Mouse (Mus musculus): ENCODE results near the gene Ssh2.
A peak's percentile ranks its signal among the peaks of the same experiment; 100 is the strongest.
"Not testable (repeated sequence)": the region's sequence is repeated elsewhere in the genome, so short reads cannot be mapped to it uniquely, and the experiment has no call there.

Gene Ssh2

DNA sequence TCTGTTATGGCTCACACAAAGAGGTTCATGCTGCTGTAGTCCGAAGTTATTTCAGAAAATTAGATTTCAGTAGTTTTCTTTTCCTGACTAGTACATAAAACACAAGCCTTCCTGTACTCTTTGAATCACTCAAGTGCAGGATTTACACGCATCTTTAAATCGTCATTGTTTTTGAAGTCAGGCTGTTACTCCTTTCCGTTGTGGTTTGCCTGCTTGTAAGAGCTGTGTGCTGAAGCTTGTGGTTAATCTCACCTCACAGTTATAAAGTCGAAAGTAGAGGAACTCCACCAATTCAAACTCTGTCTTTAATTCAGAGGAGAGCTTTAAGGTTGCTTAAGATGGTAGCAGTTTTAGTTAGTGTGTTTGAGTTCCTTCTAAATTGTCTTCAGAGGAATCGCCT is 132.9 kb downstream of the Ssh2 start:
- no peak for DNase-seq (ENCODE audit: low read depth)

DNA sequence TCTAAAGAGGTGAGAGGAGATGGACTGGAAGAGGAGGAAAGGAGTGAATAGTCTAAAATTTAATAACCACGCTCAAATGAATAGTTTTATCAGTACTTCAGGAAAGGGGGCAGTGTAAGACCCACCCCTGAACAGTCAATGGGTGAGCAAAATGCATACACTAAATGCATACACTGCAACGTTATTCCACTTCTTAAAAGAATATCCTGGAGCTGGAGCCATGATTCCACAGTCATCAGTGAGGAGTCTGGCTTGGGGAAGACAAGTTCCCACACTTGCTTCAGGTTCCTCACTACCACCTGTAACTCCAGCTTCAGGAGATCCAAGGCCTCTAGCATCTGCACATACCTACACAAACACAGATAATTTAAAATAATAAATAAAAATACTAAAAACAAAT is 133.6 kb downstream of the Ssh2 start:
- DNase-seq (ENCODE audit: low read depth): no peak

DNA sequence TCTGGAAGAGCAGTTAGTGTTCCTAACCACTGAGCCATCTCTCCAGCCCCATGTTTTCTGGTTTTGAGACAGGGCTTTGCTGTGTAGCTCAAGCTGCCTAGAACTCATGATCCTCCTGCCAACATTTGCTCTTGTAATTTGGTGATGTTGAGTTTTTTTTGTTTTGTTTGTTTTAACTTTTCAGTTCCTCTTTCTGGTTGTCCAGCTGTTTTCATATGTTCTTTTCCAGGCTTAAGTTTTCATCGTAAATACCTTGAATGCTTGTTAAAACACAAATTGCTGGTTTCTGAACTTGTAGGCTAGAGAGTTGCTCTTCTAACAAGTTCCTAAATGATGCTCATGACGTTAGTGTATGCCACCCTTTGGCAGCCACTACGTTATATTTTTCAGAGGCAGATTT is 139.0 kb downstream of the Ssh2 start:
- no peak for DNase-seq (ENCODE audit: low read depth)

DNA sequence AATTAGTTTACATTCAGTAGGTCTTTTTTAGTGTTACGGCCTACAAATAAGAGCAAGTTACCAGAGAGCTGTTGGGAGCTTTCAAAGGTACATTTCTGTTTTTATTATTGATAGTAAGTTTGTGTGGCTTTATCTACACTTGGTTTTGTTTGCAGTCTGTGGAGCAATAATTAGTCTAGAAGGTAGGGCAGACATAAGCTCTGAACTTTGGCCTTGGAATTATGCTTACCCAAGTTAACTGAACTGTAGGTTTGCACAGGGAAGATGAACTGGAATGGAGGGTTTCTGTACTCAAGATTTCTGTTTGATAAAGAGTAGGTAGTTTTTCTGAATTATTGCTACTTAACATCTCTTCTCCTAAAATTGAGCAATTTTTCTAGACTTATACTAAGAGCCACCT is 141.8 kb downstream of the Ssh2 start:
- DNase-seq (ENCODE audit: low read depth): no peak

DNA sequence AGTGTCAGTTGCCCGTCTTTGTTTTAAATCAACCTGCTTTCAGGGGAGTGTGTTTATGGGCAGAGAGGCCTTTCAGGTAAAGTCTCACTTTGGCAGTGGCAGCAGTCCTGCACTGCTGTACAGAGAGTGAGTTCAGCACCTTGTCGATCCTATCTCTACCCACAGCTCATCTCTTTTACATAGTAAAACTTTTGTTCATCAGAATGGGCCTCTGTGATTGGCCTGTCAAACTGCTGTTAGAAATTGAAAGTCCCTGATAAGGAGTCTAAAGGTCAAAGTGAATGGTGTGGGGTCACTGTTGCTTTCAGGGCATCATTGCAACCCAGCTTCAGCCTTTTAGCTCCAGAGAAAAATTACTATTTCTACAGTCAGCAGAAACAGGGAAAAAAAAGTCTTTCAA is 147.4 kb downstream of the Ssh2 start:
- no peak for DNase-seq (ENCODE audit: low read depth)

DNA sequence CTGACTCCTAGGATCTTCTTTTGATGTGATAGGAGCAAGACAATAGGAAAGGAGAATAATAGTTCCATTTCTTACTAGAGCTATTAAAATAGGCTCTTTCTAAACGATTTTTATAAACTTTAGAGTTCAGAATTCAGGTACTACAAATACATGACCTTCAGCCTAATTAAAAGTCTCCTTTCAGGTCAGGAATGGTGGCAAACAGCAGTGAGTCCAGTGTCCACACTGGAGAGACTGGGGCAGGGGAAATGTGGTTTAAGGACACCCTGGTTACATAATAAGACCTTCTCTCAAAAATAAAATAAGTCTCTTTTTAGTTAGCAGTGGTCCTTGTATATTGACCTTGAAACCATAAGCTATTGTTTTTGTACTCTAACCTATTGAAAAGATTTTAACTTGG is 148.3 kb downstream of the Ssh2 start:
- DNase-seq (ENCODE audit: low read depth): no peak

DNA sequence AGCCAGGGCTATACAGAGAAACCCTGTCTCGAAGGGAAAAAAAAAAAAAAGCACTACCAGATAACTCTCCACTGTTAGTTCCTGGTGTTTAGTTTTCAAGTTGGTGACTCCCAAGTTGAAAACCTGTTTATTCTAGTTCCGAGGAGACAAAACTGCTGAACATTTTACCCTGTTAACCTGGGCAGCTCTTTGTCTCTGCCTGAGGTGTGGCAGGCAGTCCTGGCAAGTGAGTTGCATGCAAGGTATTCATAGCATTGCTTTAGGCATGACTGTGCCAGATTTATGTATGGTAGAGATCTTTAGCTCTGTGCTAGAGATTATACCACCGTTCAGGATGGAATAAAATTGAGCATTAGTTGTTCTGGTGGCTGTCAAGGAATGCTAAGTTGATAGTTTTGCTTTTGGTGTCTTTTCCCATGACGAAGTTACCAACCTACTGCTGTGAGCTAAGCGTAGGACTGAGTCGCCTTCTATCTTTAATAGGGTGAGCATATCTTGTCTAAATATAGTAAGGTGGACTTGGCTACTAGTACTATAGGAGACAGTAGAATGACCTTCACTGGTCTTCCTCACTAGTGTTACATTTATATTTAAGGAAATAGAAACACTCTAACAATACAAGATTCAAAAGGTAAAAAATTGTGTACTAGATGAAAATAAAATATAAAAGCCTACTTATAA is 149.8 kb downstream of the Ssh2 start:
- no peak for DNase-seq (ENCODE audit: low read depth)

DNA sequence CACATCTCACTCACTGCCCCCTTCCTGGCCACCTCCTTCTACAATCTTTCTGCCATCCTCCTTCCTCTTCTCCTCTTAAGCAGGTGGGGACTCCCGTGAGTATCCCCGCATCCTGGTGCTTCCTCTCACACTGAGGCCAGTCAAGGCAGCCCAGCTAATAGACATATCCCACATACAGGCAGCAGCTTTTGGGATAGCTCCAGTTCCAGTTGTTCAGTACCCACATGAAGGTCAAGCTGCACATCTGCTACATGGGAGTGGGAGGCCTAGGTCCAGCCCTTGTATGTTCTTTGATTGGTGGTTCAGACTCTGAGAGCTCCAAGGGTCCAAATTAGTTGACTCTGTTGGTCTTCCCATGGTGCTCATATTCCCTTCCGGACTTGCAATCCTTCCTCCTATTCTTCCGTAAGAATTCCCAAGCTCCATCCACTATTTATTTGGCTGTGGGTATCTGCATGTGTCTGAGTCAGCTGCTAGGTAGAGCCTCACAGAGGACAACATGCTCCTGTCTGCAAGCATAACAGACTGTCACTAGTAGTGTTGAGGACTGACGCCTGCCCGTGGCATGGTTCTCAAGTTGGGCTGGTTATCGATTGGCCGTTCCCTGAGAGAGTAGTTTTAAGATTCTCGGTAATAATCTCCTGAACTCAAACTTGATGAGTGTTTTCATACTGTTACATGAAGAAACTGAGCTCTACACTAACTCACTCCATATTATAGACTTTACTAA is 151.6 kb downstream of the Ssh2 start:
- no peak for DNase-seq (ENCODE audit: low read depth)

DNA sequence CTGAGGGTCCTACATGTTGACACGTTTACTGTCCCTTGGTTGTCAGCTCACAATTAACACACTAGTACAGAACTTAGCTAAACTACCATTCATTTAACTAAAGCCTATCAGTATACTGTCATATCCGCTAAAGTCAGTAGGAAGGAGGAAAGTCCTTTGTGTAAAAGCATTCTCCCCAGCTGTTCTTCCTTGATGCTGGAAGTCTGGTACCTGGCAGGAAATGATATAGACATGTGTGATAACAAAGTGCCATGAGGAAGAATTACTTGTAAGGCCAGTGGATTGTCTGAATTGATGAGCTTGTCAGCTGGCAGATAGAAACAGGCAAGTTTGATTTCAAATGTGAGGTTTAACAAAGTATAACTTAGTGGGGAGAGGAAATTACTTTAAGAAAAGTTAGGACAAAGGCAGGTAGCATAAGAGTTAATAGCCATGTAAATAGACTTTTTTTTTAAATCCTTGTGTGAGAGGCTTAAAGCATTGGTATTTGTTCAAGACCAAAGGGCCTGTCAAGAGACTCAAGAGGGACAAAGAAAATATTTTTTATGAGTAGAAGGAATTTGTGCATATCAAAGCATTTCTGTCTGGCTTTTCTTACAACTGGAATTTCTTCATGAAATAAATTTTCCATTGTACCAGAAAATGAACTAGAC is 153.2 kb downstream of the Ssh2 start:
- no peak for DNase-seq (ENCODE audit: low read depth)

DNA sequence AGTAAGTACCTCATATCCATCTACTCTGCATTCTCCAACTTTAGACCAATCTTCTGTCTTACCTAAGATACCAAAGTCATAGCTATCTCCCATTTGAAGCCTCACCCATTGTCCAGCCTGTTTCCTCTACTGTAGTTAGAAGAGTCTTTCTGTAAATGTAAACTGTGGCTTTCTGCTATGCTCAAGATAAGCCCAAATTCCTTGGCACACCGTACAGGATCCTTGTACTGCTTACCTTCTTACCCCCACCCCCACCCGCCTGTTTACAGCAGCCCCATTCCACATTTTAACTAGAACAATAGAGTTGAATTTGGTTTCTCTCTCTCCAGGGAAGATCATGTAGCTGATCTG is 153.7 kb downstream of the Ssh2 start:
- DNase-seq (ENCODE audit: low read depth): no peak

DNA sequence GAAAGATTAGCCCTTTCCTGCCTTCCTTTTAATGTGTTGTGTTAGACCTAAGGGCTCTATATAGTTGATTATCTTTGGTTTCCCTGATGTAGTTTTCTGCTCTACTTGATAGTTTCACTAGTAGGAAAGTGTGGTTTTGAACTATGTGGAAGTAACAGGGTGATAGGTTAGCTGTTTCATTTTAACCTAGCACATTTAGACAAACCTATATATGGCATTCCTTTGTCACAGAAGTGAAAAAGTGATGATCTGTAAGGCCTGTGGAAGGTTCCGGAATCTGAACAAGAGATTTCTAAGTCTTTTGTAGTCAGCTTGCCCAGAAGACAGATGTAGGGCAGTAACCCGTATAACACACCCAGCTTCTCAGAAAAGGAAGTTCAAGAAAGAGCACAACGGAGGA is 155.0 kb downstream of the Ssh2 start:
- DNase-seq (ENCODE audit: low read depth): no peak

DNA sequence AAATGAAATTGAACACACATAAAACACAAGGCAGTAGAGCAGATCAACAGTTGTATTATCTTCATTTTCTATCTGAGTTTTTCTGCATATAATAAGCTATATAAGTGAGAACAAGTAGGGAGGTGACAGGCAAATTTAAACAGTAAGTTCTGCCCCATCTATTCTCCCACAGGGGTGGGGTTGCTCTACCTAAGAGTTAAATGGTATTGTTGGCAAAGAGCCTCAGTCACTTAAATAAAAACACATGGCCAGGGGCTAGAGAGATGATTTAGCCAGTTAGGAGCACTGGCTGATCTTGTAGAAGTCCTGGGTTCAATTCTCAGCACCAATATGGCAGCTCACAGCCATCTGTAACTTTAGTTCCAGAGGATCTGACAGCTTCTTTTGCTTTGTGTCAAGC is 155.6 kb downstream of the Ssh2 start:
- DNase-seq (ENCODE audit: low read depth): no peak

DNA sequence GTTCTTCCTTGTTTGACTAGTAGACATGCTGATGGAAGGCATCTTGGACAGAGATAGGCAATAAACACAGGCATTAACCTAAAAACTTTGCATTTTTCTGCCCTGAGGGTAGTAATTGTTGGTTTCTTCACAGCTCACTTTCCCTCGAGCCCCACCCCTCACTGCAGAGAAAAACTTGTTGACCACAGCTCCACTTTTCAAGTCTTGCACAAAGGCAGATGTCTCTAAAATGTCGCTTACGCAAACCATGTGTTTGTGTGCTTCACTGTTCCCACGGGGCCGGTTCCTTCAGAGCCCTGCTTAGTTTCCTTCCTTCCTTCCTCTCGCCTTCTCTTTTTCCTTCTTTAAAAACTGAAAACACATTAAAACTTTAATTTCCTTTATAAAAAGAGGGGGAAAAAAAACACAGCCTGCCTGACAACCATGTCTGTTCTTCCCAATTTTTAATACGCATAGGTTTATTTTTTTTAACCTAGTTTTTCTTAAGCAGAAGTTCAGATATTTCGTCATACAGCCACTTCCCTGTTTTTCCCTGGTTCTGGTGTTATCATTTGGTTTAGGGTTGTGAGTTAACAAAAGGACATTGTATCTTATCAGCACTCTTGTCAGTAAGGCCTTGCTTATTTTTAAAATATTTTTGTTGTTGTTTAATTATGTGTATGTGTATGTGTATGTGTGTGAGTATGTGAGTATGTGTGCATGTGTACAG is 156.3 kb downstream of the Ssh2 start:
- DNase-seq (ENCODE audit: low read depth): peak; percentile 49

DNA sequence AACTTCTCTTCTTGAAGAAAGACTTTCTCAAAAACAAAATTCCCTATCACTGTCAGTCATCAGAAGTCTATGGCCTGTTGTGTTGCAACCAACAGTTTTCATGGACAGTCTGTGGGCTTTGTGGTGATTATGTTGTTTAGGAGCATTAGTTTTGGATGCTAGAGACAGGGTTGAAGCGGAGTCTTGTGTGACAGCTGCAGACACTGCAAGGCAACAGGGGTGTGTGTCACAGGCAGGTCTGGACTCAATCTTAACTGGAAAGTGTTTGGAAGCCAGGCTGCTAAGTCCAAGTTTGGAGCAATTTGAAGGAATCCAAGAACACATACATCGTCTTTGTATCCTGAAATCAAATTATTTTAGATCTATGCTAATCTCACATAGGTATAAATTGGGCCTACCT is 162.5 kb downstream of the Ssh2 start:
- no peak for DNase-seq (ENCODE audit: low read depth)

DNA sequence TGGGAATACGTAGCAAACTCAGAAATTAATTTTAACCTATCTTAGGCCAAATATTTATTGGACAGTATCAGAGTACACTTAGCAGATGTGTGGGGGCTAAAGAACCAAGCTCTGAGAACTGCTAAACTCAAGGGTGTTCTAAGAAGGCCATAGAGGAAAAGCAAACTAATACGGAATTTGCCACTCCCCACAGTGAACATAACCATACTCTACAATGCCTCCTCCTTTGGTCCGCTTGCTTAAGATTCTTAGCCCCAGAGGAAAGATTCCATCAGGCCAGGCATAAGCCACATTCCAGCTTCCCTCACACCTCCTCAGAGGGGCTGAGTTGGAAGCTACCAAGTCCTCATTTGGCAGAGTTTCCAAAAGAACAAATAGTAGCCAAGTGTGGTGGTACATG is 165.1 kb downstream of the Ssh2 start:
- no peak for DNase-seq (ENCODE audit: low read depth)

DNA sequence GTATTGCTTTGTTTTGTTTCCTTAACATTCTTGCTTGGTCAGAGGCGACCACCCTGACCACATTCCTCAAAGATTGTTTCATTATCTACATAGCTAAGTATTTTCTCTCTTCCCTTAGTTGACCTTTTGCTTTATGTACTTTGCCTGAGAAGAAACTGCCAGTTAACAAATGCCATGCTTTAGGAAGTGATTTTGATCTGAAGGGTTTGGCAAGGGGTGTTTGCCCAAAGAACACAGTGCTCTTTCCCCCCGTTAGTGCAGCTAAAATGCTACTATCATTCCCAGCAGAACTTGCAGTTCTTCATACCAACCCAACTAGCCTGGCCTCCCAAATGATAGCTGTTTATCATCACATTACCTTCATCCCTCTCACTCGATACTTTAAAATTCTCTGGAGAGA is 168.1 kb downstream of the Ssh2 start:
- no peak for DNase-seq (ENCODE audit: low read depth)

DNA sequence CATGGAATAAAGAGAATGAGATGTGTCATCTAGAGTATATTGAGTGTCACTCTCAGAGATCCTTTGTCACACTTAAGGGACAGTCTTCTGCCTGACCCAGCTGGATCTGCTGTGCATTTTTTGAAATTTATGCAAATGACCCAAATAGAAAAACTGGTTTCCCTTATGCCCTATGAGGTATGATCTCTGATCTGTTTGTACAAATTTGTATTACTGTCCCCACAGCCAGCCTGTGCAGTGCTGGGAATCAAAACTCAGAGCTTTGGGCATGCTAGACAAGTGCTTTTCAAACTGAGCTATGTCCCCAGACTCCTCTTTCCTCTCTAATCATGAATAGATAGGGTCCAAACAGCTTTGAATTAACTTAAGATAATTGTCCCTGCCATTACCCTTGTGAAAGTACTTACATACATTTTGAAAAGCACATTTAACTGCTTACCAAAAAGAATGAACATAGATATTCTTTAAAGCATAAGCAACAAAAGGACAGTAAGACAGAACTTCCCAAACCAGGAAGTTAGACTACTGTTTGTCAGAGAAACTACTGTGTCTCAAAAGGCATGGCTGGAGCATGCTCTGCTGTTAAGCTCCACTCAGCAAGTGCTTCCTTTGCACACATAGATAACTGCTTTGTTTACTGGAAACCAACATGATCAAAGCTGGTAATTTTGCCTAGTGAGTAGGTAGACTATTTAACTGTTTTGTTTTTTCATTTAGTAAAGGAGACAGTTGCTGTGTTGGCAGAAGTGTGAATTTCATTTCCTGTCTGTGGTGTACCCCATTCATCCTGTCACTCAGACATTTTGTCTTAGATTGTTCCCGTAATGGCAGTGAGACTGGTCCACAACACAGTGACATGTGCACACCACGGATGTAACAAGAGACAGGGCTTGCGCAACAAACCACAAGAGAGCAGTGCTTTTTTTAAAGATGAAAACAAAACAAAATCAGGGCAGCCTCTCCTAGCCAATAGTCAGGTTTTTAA is 169.9 kb downstream of the Ssh2 start:
- peak; percentile 70 for DNase-seq (ENCODE audit: low read depth)

DNA sequence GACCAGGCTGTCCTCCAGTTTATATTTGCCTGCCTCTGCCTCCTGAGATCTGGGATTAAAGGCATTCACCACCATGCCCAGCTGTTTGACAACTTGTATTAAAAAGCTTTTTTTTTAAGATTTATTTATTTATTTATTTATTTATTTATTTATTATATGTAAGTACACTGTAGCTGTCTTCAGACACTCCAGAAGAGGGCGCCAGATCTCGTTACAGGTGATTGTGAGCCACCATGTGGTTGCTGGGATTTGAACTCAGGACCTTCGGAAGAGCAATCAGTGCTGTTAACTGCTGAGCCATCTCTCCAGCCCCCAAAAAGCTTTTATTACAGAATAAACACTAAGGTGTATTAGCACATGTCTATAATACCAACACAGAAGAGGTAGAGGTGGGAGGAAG is 172.1 kb downstream of the Ssh2 start:
- not testable (repeated sequence) for DNase-seq (ENCODE audit: low read depth)

DNA sequence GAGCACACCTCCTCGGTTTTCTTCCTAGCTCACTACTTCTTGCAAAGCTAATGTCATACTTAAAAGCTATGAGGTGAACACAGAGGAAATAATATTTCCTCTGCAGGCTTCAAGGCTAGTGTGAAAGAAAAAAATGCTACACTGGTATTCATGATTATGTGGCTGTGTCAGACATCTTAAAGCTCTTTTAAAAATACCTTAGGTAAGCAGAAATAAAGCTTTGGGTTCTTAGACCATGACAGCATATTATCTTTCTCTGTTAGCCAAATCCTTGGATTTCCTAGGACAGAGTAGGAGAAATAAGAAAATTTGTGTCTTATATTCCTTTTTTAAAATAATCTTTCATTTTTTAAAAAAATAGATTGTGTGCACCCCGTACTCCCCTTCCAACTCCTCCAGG is 179.5 kb downstream of the Ssh2 start:
- DNase-seq (ENCODE audit: low read depth): no peak

DNA sequence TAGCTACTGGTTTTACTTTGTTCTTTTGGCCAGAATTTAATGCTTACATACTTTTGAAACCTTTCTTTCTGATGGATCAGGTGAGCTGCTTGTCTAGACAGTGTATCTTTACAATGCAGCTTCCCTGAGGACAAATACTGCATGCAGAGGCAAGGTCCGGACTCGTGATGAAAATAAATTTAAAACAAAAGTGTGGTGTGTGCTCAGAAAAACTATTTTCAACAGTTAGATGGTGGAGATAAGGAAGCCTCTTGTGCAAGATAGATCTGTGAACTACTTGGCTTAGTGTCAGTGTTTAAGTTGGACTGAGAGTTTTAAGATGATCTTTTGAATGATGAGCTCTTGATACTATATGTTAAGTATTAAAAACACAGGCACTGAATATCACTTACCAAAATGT is 186.4 kb downstream of the Ssh2 start:
- DNase-seq (ENCODE audit: low read depth): no peak

DNA sequence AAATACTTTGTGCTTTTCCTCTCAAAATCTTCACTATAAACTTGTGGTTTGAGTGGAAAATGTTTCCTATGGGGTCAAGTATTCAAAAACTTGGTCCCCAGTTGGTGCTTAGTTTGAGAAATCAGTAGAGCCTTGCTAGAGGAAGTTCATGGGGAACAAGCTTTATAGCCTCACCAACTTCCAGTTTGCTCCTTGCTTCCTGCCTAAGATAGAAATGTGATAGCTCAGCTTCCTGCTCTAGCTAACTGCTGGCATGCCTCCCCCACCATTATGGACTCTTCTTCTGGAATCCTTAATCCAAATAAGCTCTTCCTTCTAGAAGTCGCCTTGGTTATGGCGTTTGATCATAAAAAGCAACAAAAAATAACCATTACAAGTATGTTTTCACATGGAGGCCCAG is 190.2 kb downstream of the Ssh2 start:
- no peak for DNase-seq (ENCODE audit: low read depth)

DNA sequence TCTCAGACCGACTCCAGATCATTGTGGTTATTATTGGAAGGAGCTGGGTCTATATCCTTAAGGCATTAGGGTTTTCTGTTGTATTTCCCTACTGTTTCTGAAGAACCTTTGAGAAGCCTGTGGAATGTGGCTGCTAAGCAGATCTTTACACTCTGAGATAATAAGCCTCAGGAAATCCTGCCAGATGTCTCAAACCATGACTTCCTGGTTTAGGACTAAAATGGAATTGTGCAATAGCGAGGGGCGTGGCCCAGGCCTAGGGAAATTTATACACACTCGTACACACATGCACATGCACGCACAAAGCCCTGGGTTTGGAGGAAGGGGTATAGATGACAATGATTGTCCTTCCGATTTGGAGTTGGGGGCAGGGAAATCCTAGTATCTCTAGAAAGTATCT is 193.8 kb downstream of the Ssh2 start:
- DNase-seq (ENCODE audit: low read depth): peak; percentile 53
